Mouse (Mus musculus) neural tube, embryonic 12.5 days (tissue): ENCODE data around the gene Rbfox3. TPM values are rescaled to one million over a fixed set of nuclear protein-coding genes. Genes with fewer than 3 reads are reported as not detected.

Experiments
- ATAC-seq: fragments of 200-750 bp; cut with Nextera tagmentation; 2 replicates; pipeline ENCODE4 v1.8.0; 2017; ENCODE audit warnings: low read depth, mild to moderate bottlenecking, moderate TSS enrichment, moderate library complexity; ENCODE audit not compliant: low FRiP score
- H3K27ac ChIP-seq: fragments of 300-500 bp; sonication (generic); 2 replicates; pipeline ENCODE4 v1.5.1; 2016
- H3K27me3 ChIP-seq: fragments of 300-500 bp; sonication (generic); replicated peaks from 2 replicates; pipeline ENCODE4 v1.6.1; 2016; ENCODE audit warnings: mild to moderate bottlenecking
- H3K36me3 ChIP-seq: fragments of 300-500 bp; sonication (generic); 2 replicates; pipeline ENCODE4 v1.6.1; 2016; ENCODE audit warnings: mild to moderate bottlenecking
- H3K4me1 ChIP-seq: fragments of 300-500 bp; sonication (generic); 2 replicates; pipeline ENCODE4 v1.6.1; 2016
- H3K4me2 ChIP-seq: fragments of 300-500 bp; sonication (generic); replicated peaks from 2 replicates; pipeline ENCODE4 v1.6.1; 2016; ENCODE audit warnings: mild to moderate bottlenecking
- H3K4me3 ChIP-seq: fragments of 300-500 bp; sonication (generic); 2 replicates; pipeline ENCODE4 v1.5.1; 2016
- H3K9ac ChIP-seq: fragments of 300-500 bp; sonication (generic); 2 replicates; pipeline ENCODE4 v1.6.1; 2016; ENCODE audit warnings: mild to moderate bottlenecking
- H3K9me3 ChIP-seq: fragments of 300-500 bp; sonication (generic); 2 replicates; pipeline ENCODE4 v1.6.1; 2016; ENCODE audit warnings: mild to moderate bottlenecking
- WGBS: fragments of 180-500 bp; shearing (Covaris S2); methylation state at CpG from one replicate; pipeline ENCODE4 v1.1.7; 2016; 5-methylcytosine and 5-hydroxymethylcytosine counted together
- polyA plus RNA-seq: library from polyadenylated mRNA; unstranded; fragments of >200 nt; fragmentation: Nextera tagmentation; extraction: Ambion mirVana; gene quantifications from 2 replicates; pipeline ENCODE4 v1.2.1, GENCODE M21; 2016

The Rbfox3 gene
- polyA plus RNA-seq, 1 experiment from 2014 or later: 52.6 TPM

GRCm38 (mm10) chr11:118832793-118833481 is 78.5 kb downstream of the Rbfox3 start:
- Histone ChIP-seq H3K4me1 (peaks cover 12% of the 10 kb centered on the region), H3K9me3 (no peaks in the 10 kb centered on the region), H3K4me2 (no peak overlapping the region), H3K27me3 (no peaks in the 10 kb centered on the region), H3K9ac (no peak overlapping the region), H3K36me3 (no peaks in the 10 kb centered on the region), H3K4me3 (no peak overlapping the region), H3K27ac (no peak overlapping the region)
- WGBS: 77% methylated on average over 10 of the region's 10 CpGs
- ATAC-seq: no peak

GRCm38 (mm10) chr11:118831730-118832129 is 79.7 kb downstream of the Rbfox3 start:
- Histone ChIP-seq H3K9me3 (no peaks in the 10 kb centered on the region), H3K4me2 (no peak overlapping the region), H3K4me1 (peaks cover 7% of the 10 kb centered on the region), H3K9ac (no peak overlapping the region), H3K27me3 (no peaks in the 10 kb centered on the region), H3K27ac (no peak overlapping the region), H3K4me3 (no peak overlapping the region), H3K36me3 (no peaks in the 10 kb centered on the region)
- ATAC-seq: no peak
- WGBS: 72% methylated on average over 7 of the region's 7 CpGs

GRCm38 (mm10) chr11:118825280-118826094 is 85.9 kb downstream of the Rbfox3 start:
- ATAC-seq: peak; percentile 58
- 32% methylated on average over 25 of the region's 25 CpGs for WGBS
- H3K4me3 ChIP-seq: no peak overlapping the region
- no peaks in the 10 kb centered on the region for H3K36me3 ChIP-seq
- no peak overlapping the region for H3K27ac ChIP-seq
- peak overlapping the region; percentile 21; the same call in 1 of the 2 replicates for H3K4me2 ChIP-seq
- H3K9ac ChIP-seq: no peak overlapping the region; the same call in 1 of the 2 replicates
- no peaks in the 10 kb centered on the region for H3K9me3 ChIP-seq
- H3K4me1 ChIP-seq: peaks cover 20% of the 10 kb centered on the region
- no peaks in the 10 kb centered on the region for H3K27me3 ChIP-seq

GRCm38 (mm10) chr11:118821353-118821752 is 90.0 kb downstream of the Rbfox3 start:
- 58% methylated on average over 2 of the region's 2 CpGs for WGBS

DNA sequence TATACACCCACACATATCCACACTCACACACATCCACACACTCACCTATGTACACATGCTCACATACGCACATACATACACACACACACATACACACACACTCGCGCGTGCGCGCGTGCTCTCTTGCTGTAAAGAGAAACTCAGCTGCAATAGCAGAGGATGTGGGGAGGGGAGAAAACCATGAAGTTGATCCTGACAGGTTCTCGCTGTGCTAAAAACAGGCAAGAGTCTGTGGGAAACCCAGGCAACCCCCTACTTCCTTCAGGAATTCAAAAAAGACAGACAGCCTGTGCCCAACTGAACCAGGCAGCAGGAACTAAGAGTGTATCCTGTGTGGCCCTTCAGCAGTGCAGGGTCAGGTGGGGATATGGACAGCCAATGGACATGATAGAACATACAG is 92.9 kb downstream of the Rbfox3 start:
- H3K27me3 ChIP-seq: no peaks in the 10 kb centered on the region
- H3K4me3 ChIP-seq: no peak overlapping the region
- H3K27ac ChIP-seq: no peak overlapping the region
- H3K9me3 ChIP-seq: no peaks in the 10 kb centered on the region
- H3K4me2 ChIP-seq: no peak overlapping the region
- no peaks in the 10 kb centered on the region for H3K36me3 ChIP-seq
- peaks cover 21% of the 10 kb centered on the region for H3K4me1 ChIP-seq
- no peak overlapping the region for H3K9ac ChIP-seq
- no peak for ATAC-seq
- 91% methylated on average over 8 of the region's 8 CpGs for WGBS

More at GRCm38 (mm10) chr11:118821353-118821752, 90.0 kb downstream of the Rbfox3 start:
- Histone ChIP-seq H3K9ac (no peak overlapping the region), H3K4me1 (peaks cover 17% of the 10 kb centered on the region), H3K4me2 (no peak overlapping the region), H3K36me3 (no peaks in the 10 kb centered on the region), H3K9me3 (no peaks in the 10 kb centered on the region), H3K4me3 (no peak overlapping the region), H3K27me3 (no peaks in the 10 kb centered on the region), H3K27ac (no peak overlapping the region)
- ATAC-seq: no peak

GRCm38 (mm10) chr11:118815118-118815517 is 96.3 kb downstream of the Rbfox3 start:
- Histone ChIP-seq H3K9ac (no peak overlapping the region), H3K4me3 (no peak overlapping the region), H3K4me2 (no peak overlapping the region), H3K27me3 (no peaks in the 10 kb centered on the region), H3K36me3 (no peaks in the 10 kb centered on the region), H3K4me1 (peaks cover 31% of the 10 kb centered on the region), H3K9me3 (no peaks in the 10 kb centered on the region), H3K27ac (no peak overlapping the region)
- WGBS: 74% methylated on average over 5 of the region's 5 CpGs
- ATAC-seq: no peak

DNA sequence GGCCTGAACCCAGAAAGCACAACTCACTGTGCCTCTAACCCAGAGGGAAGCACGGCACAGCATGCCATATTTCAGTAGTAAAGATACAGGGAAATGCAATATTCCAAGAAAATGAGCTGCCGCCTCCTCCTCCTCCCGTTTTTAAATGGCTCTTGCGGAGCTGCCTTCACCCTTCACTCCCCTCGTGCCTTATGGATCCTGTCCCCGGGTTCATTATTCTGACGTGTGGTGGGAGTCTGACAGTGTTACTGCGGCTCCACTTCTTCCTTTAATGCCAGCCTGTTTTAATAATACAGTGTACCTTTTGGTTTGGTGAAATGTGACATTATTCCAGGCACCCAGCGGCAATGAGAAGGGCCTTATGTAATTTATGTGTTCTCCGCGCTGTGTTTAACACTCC is 97.5 kb downstream of the Rbfox3 start:
- WGBS: 43% methylated on average over 11 of the region's 11 CpGs
- no peaks in the 10 kb centered on the region for H3K36me3 ChIP-seq

DNA sequence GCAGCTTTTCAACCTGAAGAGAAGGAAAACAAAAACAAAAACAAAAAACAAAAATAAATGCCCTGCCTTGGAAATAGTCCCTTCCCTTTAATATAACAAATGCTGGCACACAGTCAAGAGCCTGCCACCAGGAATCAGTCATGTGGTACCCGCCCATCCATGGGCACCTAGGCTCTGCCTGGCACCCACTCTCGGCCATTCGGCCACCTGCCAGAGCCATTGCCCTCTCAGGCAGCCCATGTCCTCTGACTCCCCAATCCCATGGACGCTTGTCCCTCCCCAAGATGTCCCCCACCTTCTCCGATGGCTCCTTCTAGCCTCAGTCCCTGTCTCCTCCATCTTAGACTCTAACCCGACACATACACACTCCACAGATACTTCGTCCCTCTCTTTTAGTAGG is 100.0 kb downstream of the Rbfox3 start:
- Histone ChIP-seq H3K27me3 (no peaks in the 10 kb centered on the region; the same call in 1 of the 2 replicates), H3K27ac (no peak overlapping the region), H3K4me1 (peaks cover 42% of the 10 kb centered on the region), H3K4me2 (no peak overlapping the region), H3K9me3 (no peaks in the 10 kb centered on the region), H3K4me3 (no peak overlapping the region), H3K36me3 (no peaks in the 10 kb centered on the region), H3K9ac (no peak overlapping the region)
- WGBS: 93% methylated on average over 7 of the region's 7 CpGs
- ATAC-seq: no peak

More for the DNA sequence above, 97.5 kb downstream of the Rbfox3 start:
- ATAC-seq: no peak
- Histone ChIP-seq H3K4me3 (no peak overlapping the region), H3K4me1 (peaks cover 31% of the 10 kb centered on the region), H3K27me3 (no peaks in the 10 kb centered on the region), H3K4me2 (peak overlapping the region; percentile 4; the same call in 1 of the 2 replicates), H3K27ac (peak overlapping the region; percentile 57), H3K9me3 (no peaks in the 10 kb centered on the region), H3K9ac (0 out of 2 replicates have a peak overlapping the region, but pooled peaks have one; percentile 13)

DNA sequence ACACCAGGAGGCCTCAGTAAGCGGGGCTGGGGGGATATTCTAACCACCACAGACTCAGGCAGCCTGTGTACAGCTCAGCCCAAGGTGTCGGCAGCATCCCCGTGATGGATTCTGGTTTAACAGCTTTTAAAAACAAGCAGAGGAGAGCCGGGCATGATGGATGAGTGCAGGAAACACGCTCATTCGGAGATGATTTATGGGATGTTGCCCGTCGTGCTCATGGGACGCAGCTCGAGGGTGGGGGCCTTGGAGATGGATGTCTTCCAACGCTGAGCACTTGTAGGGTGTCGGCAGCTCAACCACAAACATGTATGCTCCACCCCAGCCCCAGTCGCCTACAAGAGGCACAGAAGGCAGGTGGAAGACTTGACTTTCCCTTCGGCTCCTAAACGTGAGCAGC is 103.9 kb downstream of the Rbfox3 start:
- Histone ChIP-seq H3K36me3 (no peaks in the 10 kb centered on the region), H3K27ac (0 out of 2 replicates have a peak overlapping the region, but pooled peaks have one; percentile 12), H3K9me3 (no peaks in the 10 kb centered on the region), H3K27me3 (no peaks in the 10 kb centered on the region; the same call in 1 of the 2 replicates), H3K4me1 (peaks cover 24% of the 10 kb centered on the region), H3K4me3 (no peak overlapping the region), H3K4me2 (no peak overlapping the region), H3K9ac (no peak overlapping the region)
- no peak for ATAC-seq
- WGBS: 61% methylated on average over 15 of the region's 15 CpGs

DNA sequence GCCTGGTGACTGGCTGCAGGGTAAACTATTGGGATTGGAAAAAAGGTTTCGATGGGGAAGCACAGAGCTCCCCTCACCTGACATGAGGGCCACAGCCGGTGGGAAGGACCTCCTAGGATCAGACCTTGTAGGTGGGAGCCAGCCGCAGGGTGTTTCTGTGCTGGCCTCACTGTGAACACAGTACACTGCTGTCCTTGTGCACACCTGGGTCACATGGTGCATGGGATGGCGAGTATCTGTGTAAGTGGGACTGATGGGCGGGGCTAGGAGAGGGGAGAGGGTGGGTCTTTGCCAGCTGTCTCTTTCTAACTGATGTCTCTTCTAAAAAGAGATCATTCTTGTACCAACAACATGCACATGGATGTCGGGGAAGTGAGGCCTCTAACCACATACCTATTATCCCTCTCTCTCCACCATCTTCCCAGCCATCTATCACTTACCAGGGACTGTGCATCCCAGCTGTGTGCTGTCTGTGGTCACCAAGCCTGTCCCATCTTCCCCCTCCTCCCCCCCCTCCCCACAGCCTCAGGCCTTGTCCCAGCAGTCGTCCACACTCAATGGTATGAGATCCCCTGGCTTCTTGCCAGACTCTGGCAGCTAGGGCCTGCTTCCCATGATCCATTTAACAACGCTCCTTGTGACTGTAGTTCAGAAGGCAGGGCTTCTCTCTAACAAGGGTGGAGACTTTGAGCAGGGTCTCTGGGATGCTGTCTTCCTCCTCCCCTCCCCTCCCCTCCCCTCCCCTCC is 116.4 kb downstream of the Rbfox3 start:
- 54% methylated on average over 8 of the region's 8 CpGs for WGBS
- no peak overlapping the region for H3K9ac ChIP-seq
- H3K4me1 ChIP-seq: peaks cover 60% of the 10 kb centered on the region
- no peaks in the 10 kb centered on the region for H3K9me3 ChIP-seq
- ATAC-seq: peak; percentile 64
- H3K36me3 ChIP-seq: no peaks in the 10 kb centered on the region
- 0 out of 2 replicates have a peak overlapping the region, but pooled peaks have one; percentile 20 for H3K4me2 ChIP-seq
- H3K27ac ChIP-seq: peak overlapping the region; percentile 86
- no peak overlapping the region for H3K4me3 ChIP-seq
- no peaks in the 10 kb centered on the region for H3K27me3 ChIP-seq

DNA sequence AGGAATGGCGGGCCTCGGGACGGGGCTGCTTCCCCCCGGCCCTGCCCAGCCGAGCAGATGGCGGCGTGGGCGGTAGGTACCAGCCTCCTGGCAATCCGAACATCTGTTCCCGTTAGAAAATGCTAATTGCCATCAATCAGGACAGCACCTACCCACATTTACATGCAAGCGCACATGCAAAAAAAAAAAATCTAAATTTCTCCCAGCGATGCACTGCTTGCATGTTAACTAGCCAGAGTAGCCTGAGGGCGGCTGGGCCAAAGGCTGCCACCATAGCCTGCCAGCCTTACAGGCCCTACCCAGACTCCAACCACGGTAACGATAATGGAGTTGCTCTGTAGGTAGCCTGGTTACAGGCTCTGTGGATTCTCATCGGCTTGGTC is 117.8 kb downstream of the Rbfox3 start:
- Histone ChIP-seq H3K4me2 (no peak overlapping the region), H3K9me3 (no peaks in the 10 kb centered on the region), H3K27ac (peak overlapping the region; percentile 86), H3K36me3 (no peaks in the 10 kb centered on the region), H3K9ac (no peak overlapping the region), H3K4me1 (peaks cover 53% of the 10 kb centered on the region), H3K27me3 (no peaks in the 10 kb centered on the region), H3K4me3 (no peak overlapping the region)
- 43% methylated on average over 16 of the region's 16 CpGs for WGBS
- peak; percentile 53 for ATAC-seq
